Mouse (Mus musculus) stomach, postnatal 0 days (tissue): ENCODE data around the gene Kcnh6. TPM values are rescaled to one million over a fixed set of nuclear protein-coding genes. Genes with fewer than 3 reads are reported as not detected.

ENCODE experiments used
- ATAC-seq: fragments of 200-750 bp; cut with Nextera tagmentation; 2 replicates; pipeline ENCODE4 v1.8.0; 2017; ENCODE audit not compliant: low FRiP score, low TSS enrichment
- DNase-seq: peaks from one replicate; pipeline ENCODE4 v3.0.0-alpha.2; 2016; ENCODE audit warnings: low spot score
- H3K27ac ChIP-seq: fragments of 300-500 bp; sonication (generic); replicated peaks from 2 replicates; pipeline ENCODE4 v1.5.1; 2014; ENCODE audit warnings: mild to moderate bottlenecking, control low read depth
- H3K27me3 ChIP-seq: fragments of 300-500 bp; sonication (generic); 2 replicates; pipeline ENCODE4 v1.6.1; 2014; ENCODE audit warnings: low read length; ENCODE audit not compliant: control insufficient read depth, insufficient read depth
- H3K36me3 ChIP-seq: fragments of 300-500 bp; sonication (generic); 2 replicates; pipeline ENCODE4 v1.6.1; 2014; ENCODE audit warnings: low read length, mixed read lengths; ENCODE audit not compliant: control insufficient read depth, insufficient read depth
- H3K4me1 ChIP-seq: fragments of 300-500 bp; sonication (generic); replicated peaks from 2 replicates; pipeline ENCODE4 v1.6.1; 2014; ENCODE audit warnings: antibody characterized with exemption; ENCODE audit not compliant: control insufficient read depth, insufficient read depth
- H3K4me2 ChIP-seq: fragments of 300-500 bp; sonication (generic); replicated peaks from 2 replicates; pipeline ENCODE4 v1.6.1; 2014; ENCODE audit warnings: low read depth, mild to moderate bottlenecking, control low read depth, moderate library complexity
- H3K4me3 ChIP-seq: fragments of 300-500 bp; sonication (generic); 2 replicates; pipeline ENCODE4 v1.5.1; 2014; ENCODE audit warnings: low read depth, low read length, control low read depth
- H3K9ac ChIP-seq: fragments of 300-500 bp; sonication (generic); 2 replicates; pipeline ENCODE4 v1.6.1; 2014; ENCODE audit warnings: mild to moderate bottlenecking, low read length, control low read depth, mixed read lengths
- H3K9me3 ChIP-seq: fragments of 300-500 bp; sonication (generic); 2 replicates; pipeline ENCODE4 v1.6.1; 2016; ENCODE audit warnings: low read length; ENCODE audit not compliant: control insufficient read depth
- CTCF ChIP-seq: IDR thresholded peaks from 2 replicates; pipeline ENCODE4 v1.5.1; 2016; ENCODE audit warnings: antibody characterized with exemption, low read depth, mild to moderate bottlenecking, moderate library complexity
- EP300 ChIP-seq: optimal IDR thresholded peaks from 2 replicates; pipeline ENCODE3; 2016; ENCODE audit warnings: antibody characterized with exemption
- WGBS: fragments of 180-500 bp; shearing (Covaris S2); extraction: QIAGEN DNeasy Blood & Tissue Kit; methylation state at CpG from one replicate; pipeline ENCODE4 v1.1.7; 2014; 5-methylcytosine and 5-hydroxymethylcytosine counted together
- polyA plus RNA-seq: library from polyadenylated mRNA; unstranded; fragments of >200 nt; fragmentation: Nextera tagmentation; extraction: Ambion mirVana; gene quantifications from 2 replicates; pipeline ENCODE4 v1.2.1, GENCODE M21; 2015

The Kcnh6 gene
- polyA plus RNA-seq, 1 experiment from 2014 or later, result 0.55 TPM

- WGBS, result 95% methylated on average over 6 of the region's 6 CpGs
- Histone ChIP-seq H3K27ac (no peak overlapping the region), H3K9me3 (no peaks in the 10 kb centered on the region), H3K27me3 (no peaks in the 10 kb centered on the region), H3K4me2 (no peak overlapping the region), H3K9ac (no peak overlapping the region), H3K4me3 (no peak overlapping the region), H3K4me1 (no peaks in the 10 kb centered on the region), H3K36me3 (no peaks in the 10 kb centered on the region)
- no peak for ATAC-seq
- no peak for TF ChIP-seq CTCF
- no peak for TF ChIP-seq EP300
- DNase-seq, result no peak
Observed at GRCm38 (mm10) chr11:106000062-106000461, 7.9 kb upstream of the Kcnh6 start.

DNA sequence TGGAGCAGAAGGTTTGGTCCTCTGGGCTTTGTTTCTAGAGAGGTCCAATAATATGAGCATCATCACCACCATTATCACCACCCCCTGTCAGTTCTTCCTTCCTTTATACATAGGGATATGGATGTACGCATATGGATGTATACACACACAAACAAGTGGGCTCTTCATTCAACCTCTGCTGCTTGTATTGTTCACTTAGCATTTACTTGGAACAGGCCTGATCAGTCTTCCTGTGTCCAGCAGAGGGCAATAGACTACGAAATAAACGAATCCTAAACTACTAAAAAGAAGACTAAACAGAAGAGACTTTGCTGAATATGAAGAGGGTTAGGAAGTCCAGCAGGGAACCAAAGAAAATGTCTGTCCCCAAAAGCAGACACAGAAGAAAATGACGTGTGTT lies 6.2 kb upstream of the Kcnh6 start:
- H3K4me3 ChIP-seq, result no peak overlapping the region
- H3K27me3 ChIP-seq, result no peaks in the 10 kb centered on the region
- H3K4me2 ChIP-seq, result no peak overlapping the region
- H3K9ac ChIP-seq, result no peak overlapping the region
- H3K27ac ChIP-seq, result no peak overlapping the region
- 34% methylated on average over 4 of the region's 4 CpGs for WGBS
- no peaks in the 10 kb centered on the region for H3K4me1 ChIP-seq
- no peaks in the 10 kb centered on the region for H3K9me3 ChIP-seq
- no peak for TF ChIP-seq EP300
- peak; percentile 77 for TF ChIP-seq CTCF
- ATAC-seq (no peak), DNase-seq (no peak)
- H3K36me3 ChIP-seq, result no peaks in the 10 kb centered on the region

DNA sequence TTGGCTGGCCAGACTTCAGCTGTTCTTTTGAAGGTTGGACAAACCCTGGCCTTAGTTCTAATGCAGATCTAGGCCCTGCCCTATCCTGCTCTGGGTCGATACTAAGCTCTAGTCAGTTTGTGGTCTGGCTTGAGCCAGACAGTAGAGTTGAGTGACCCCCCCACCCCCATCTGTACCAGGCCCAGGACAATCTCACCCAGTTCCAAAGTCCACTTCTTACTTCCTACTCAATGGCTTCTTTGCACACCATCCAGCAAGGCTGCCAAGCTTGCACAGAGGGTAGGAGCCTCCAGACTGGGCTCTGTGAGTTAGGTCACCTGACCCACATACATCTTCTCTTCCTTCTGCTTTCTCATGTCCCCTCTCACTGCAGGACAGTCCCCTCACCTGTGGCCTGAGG lies 3.3 kb upstream of the Kcnh6 start:
- Histone ChIP-seq H3K4me3 (no peak overlapping the region), H3K9me3 (no peaks in the 10 kb centered on the region), H3K27me3 (no peaks in the 10 kb centered on the region), H3K9ac (no peak overlapping the region), H3K4me2 (no peak overlapping the region), H3K27ac (no peak overlapping the region), H3K4me1 (0 out of 2 replicates have a peak, but pooled peaks cover 2% of the 10 kb centered on the region), H3K36me3 (no peaks in the 10 kb centered on the region)
- WGBS, result 74% methylated on average over 1 of the region's 1 CpGs
- ATAC-seq, result peak; percentile 27; the same call in 1 of the 2 replicates
- no peak for DNase-seq
- TF ChIP-seq EP300, result no peak
- no peak for TF ChIP-seq CTCF

GRCm38 (mm10) chr11:106005970-106006369 lies 2.0 kb upstream of the Kcnh6 start:
- no peak overlapping the region for H3K27ac ChIP-seq
- no peaks in the 10 kb centered on the region for H3K36me3 ChIP-seq
- DNase-seq (no peak), ATAC-seq (no peak)
- H3K9me3 ChIP-seq, result no peaks in the 10 kb centered on the region
- H3K9ac ChIP-seq, result no peak overlapping the region
- H3K4me1 ChIP-seq, result 0 out of 2 replicates have a peak, but pooled peaks cover 2% of the 10 kb centered on the region
- H3K4me3 ChIP-seq, result no peak overlapping the region
- no peak overlapping the region for H3K4me2 ChIP-seq
- no peak for TF ChIP-seq EP300
- TF ChIP-seq CTCF, result no peak
- WGBS, result 14% methylated on average over 5 of the region's 5 CpGs
- no peaks in the 10 kb centered on the region for H3K27me3 ChIP-seq

- H3K4me2 ChIP-seq, result no peak overlapping the region
- ATAC-seq (no peak), DNase-seq (no peak)
- no peaks in the 10 kb centered on the region for H3K9me3 ChIP-seq
- H3K4me1 ChIP-seq, result 0 out of 2 replicates have a peak, but pooled peaks cover 2% of the 10 kb centered on the region
- H3K27me3 ChIP-seq, result no peaks in the 10 kb centered on the region
- H3K9ac ChIP-seq, result no peak overlapping the region
- H3K27ac ChIP-seq, result no peak overlapping the region
- TF ChIP-seq EP300 (no peak), CTCF (no peak)
- H3K4me3 ChIP-seq, result no peak overlapping the region
- H3K36me3 ChIP-seq, result no peaks in the 10 kb centered on the region
- 54% methylated on average over 7 of the region's 7 CpGs for WGBS
Observed at GRCm38 (mm10) chr11:106012711-106013110, 4.8 kb downstream of the Kcnh6 start.

DNA sequence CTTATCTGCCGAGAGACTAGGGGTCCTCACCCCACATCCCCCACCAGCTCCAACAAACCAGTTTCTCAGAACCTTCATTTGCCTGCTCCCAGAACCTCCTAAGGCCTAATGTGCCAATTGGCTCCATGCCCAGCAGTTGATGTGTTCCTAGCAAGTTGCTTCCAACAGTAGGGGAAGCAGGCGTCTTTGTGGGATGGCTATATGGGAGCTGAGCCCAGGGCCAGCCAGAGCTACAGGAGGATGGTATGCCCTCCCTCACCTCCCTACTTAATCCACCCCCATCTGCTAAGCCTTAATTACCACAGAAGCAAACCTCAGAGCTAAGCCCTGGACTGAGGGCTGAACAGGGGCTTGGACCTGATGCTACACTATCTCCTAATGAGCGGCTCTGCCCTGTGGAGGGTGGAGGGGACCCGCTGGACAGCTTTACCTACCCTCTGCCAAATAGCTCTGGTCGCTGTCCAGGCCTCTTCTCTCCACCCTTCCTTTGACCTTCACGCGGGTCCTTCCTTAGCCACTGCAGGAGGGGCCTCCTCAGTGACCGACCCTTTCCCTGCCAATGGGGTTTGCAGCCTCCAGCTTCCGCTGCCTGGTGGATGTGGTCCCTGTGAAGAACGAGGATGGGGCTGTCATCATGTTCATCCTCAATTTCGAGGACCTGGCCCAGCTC lies 5.8 kb downstream of the Kcnh6 start:
- ATAC-seq, result peak; percentile 18; the same call in 1 of the 2 replicates
- TF ChIP-seq CTCF, result no peak
- TF ChIP-seq EP300, result no peak
- Histone ChIP-seq H3K27me3 (no peaks in the 10 kb centered on the region), H3K4me1 (no peaks in the 10 kb centered on the region), H3K36me3 (no peaks in the 10 kb centered on the region), H3K27ac (no peak overlapping the region), H3K4me2 (no peak overlapping the region), H3K9ac (no peak overlapping the region), H3K9me3 (no peaks in the 10 kb centered on the region), H3K4me3 (no peak overlapping the region)
- 48% methylated on average over 11 of the region's 11 CpGs for WGBS
- DNase-seq, result peak; percentile 42
